Comparison of ENCODE assay signal across 17 mouse cellular contexts in the genomic region with DNA sequence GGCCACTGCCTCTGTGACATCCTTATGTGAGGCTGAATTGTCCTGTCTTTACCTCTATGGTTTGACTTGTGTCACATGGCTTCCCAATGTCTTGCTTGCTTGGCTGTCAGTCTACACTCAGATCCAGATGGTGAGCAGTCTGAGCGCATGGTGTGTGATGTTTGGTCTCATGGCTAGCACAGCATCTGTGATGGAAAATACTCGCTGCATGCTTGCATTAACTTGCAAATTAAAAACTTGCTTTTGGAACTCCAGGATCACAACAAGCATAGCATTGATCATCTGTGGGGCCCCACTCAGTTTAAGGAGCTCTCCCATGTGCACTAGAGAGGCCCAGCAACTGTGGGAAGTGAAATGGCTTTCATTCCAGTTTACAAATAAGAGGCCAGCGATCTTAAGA. TPM values are rescaled to one million over a fixed set of nuclear protein-coding genes. Genes with fewer than 3 reads are reported as not detected.
"Had no signal": no experiment of that assay in that cellular context is flagged by ENCODE, and none has a peak within 500 bp of the region (broad histone marks: within the 10 kb centered on the region; RNA-seq: fewer than 3 reads in every experiment).

No protein-coding gene starts in this region.

- H3K4me1 ChIP-seq: liver, embryonic 13.5 days had no signal

- H3K4me3 ChIP-seq: layer of hippocampus, adult 2 months; liver, embryonic 13.5 days had no signal

- H3K27me3 ChIP-seq: liver, embryonic 13.5 days had no signal

- H3K9ac ChIP-seq: liver, embryonic 13.5 days had no signal

- H3K9me3 ChIP-seq: liver, embryonic 13.5 days had no signal

- H3K36me3 ChIP-seq: liver, embryonic 13.5 days had no signal

- DNase-seq: kidney, postnatal 14 days; kidney, postnatal 4 days; liver, embryonic 13.5 days; lung, adult 2 months; lung, postnatal 14 days; lung, postnatal 4 days; midbrain, embryonic 14.5 days; right cerebral cortex, adult 18-20 months; right cerebral cortex, postnatal 14 days; right cerebral cortex, postnatal 4 days; thymus, adult 2 months; thymus, postnatal 14 days; thymus, postnatal 4 days had no signal

- H3K4me2 ChIP-seq: liver, embryonic 13.5 days; midbrain, embryonic 11.5 days had no signal

- H3K27ac ChIP-seq: layer of hippocampus, adult 2 months; liver, embryonic 13.5 days; stomach, postnatal 0 days had no signal

RNA-seq across cellular contexts. Expression of a gene that starts 29.1 kb away (rescaled TPM):
- total RNA-seq: megakaryocyte-erythroid progenitor cell, adult 5-6 weeks had no signal
- polyA plus RNA-seq: midbrain, embryonic 11.5 days had no signal
